Mouse (Mus musculus): Measurements from ENCODE around the gene Pgbd5. TPM values are rescaled to one million over a fixed set of nuclear protein-coding genes. Genes with fewer than 3 reads are reported as not detected.

The Pgbd5 gene
- polyA plus RNA-seq, 1 experiment: 20.0 TPM

- Histone ChIP-seq H3K4me3 (ENCODE audit: control insufficient read depth, low read depth, low read length) (no peak overlapping the region), H3K36me3 (ENCODE audit: control insufficient read depth, insufficient read depth, low read length) (no peaks in the 10 kb centered on the region), H3K27me3 (ENCODE audit: control insufficient read depth, insufficient read depth, low read length) (no peaks in the 10 kb centered on the region), H3K4me1 (ENCODE audit: control insufficient read depth, insufficient read depth, low read length) (peaks cover 4% of the 10 kb centered on the region), H3K27ac (ENCODE audit: control insufficient read depth, insufficient read depth, low read depth, low read length) (no peak overlapping the region)
- TF ChIP-seq CTCF (IDR thresholded peaks at IDR 0.05; ENCODE audit: control insufficient read depth, insufficient read depth, insufficient replicate concordance, low read depth, low read length): no peak
- no peak for TF ChIP-seq POLR2A (IDR thresholded peaks at IDR 0.05; ENCODE audit: control insufficient read depth, low read depth, low read length)
These were observed 40.0 kb downstream of the Pgbd5 start for GRCm38 (mm10) chr8:124399403-124399861.

GRCm38 (mm10) chr8:124398843-124399402 lies 40.5 kb downstream of the Pgbd5 start:
- no peaks in the 10 kb centered on the region for H3K36me3 ChIP-seq (ENCODE audit: control insufficient read depth, insufficient read depth, low read length)

GRCm38 (mm10) chr8:124397321-124398065 lies 42.0 kb downstream of the Pgbd5 start:
- Histone ChIP-seq H3K4me3 (ENCODE audit: control insufficient read depth, low read depth, low read length) (no peak overlapping the region), H3K27ac (ENCODE audit: control insufficient read depth, insufficient read depth, low read depth, low read length) (no peak overlapping the region), H3K27me3 (ENCODE audit: control insufficient read depth, insufficient read depth, low read length) (no peaks in the 10 kb centered on the region), H3K36me3 (ENCODE audit: control insufficient read depth, insufficient read depth, low read length) (no peaks in the 10 kb centered on the region), H3K4me1 (ENCODE audit: control insufficient read depth, insufficient read depth, low read length) (peaks cover 4% of the 10 kb centered on the region)
- TF ChIP-seq POLR2A (IDR thresholded peaks at IDR 0.05; ENCODE audit: control insufficient read depth, low read depth, low read length): no peak
- TF ChIP-seq CTCF (IDR thresholded peaks at IDR 0.05; ENCODE audit: control insufficient read depth, insufficient read depth, insufficient replicate concordance, low read depth, low read length): no peak

More at GRCm38 (mm10) chr8:124398843-124399402, 40.5 kb downstream of the Pgbd5 start:
- Histone ChIP-seq H3K4me1 (ENCODE audit: control insufficient read depth, insufficient read depth, low read length) (peaks cover 4% of the 10 kb centered on the region), H3K27me3 (ENCODE audit: control insufficient read depth, insufficient read depth, low read length) (no peaks in the 10 kb centered on the region), H3K4me3 (ENCODE audit: control insufficient read depth, low read depth, low read length) (no peak overlapping the region), H3K27ac (ENCODE audit: control insufficient read depth, insufficient read depth, low read depth, low read length) (no peak overlapping the region)
- peak; percentile 47; the same call in 1 of the 2 replicates for TF ChIP-seq CTCF (IDR thresholded peaks at IDR 0.05; ENCODE audit: control insufficient read depth, insufficient read depth, insufficient replicate concordance, low read depth, low read length)
- TF ChIP-seq POLR2A (IDR thresholded peaks at IDR 0.05; ENCODE audit: control insufficient read depth, low read depth, low read length): no peak

- no peaks in the 10 kb centered on the region for H3K36me3 ChIP-seq (ENCODE audit: control insufficient read depth, insufficient read depth, low read length)
- H3K27ac ChIP-seq (ENCODE audit: control insufficient read depth, insufficient read depth, low read depth, low read length): no peak overlapping the region
- peaks cover 4% of the 10 kb centered on the region for H3K4me1 ChIP-seq (ENCODE audit: control insufficient read depth, insufficient read depth, low read length)
- no peaks in the 10 kb centered on the region for H3K27me3 ChIP-seq (ENCODE audit: control insufficient read depth, insufficient read depth, low read length)
- TF ChIP-seq POLR2A (IDR thresholded peaks at IDR 0.05; ENCODE audit: control insufficient read depth, low read depth, low read length): no peak
- no peak for TF ChIP-seq CTCF (IDR thresholded peaks at IDR 0.05; ENCODE audit: control insufficient read depth, insufficient read depth, insufficient replicate concordance, low read depth, low read length)
- H3K4me3 ChIP-seq (ENCODE audit: control insufficient read depth, low read depth, low read length): no peak overlapping the region
These were observed 42.9 kb downstream of the Pgbd5 start for GRCm38 (mm10) chr8:124396531-124396930.

- Histone ChIP-seq H3K4me1 (ENCODE audit: control insufficient read depth, insufficient read depth, low read length) (peaks cover 4% of the 10 kb centered on the region), H3K27ac (ENCODE audit: control insufficient read depth, insufficient read depth, low read depth, low read length) (no peak overlapping the region), H3K27me3 (ENCODE audit: control insufficient read depth, insufficient read depth, low read length) (no peaks in the 10 kb centered on the region), H3K4me3 (ENCODE audit: control insufficient read depth, low read depth, low read length) (no peak overlapping the region), H3K36me3 (ENCODE audit: control insufficient read depth, insufficient read depth, low read length) (no peaks in the 10 kb centered on the region)
- no peak for TF ChIP-seq POLR2A (IDR thresholded peaks at IDR 0.05; ENCODE audit: control insufficient read depth, low read depth, low read length)
- TF ChIP-seq CTCF (IDR thresholded peaks at IDR 0.05; ENCODE audit: control insufficient read depth, insufficient read depth, insufficient replicate concordance, low read depth, low read length): no peak
These were observed 44.1 kb downstream of the Pgbd5 start for GRCm38 (mm10) chr8:124395392-124395791.

- no peak for TF ChIP-seq POLR2A (IDR thresholded peaks at IDR 0.05; ENCODE audit: control insufficient read depth, low read depth, low read length)
- H3K27me3 ChIP-seq (ENCODE audit: control insufficient read depth, insufficient read depth, low read length): no peaks in the 10 kb centered on the region
- H3K36me3 ChIP-seq (ENCODE audit: control insufficient read depth, insufficient read depth, low read length): no peaks in the 10 kb centered on the region
- no peak overlapping the region for H3K27ac ChIP-seq (ENCODE audit: control insufficient read depth, insufficient read depth, low read depth, low read length)
- H3K4me3 ChIP-seq (ENCODE audit: control insufficient read depth, low read depth, low read length): no peak overlapping the region
- peaks cover 4% of the 10 kb centered on the region for H3K4me1 ChIP-seq (ENCODE audit: control insufficient read depth, insufficient read depth, low read length)
These were observed 44.5 kb downstream of the Pgbd5 start for GRCm38 (mm10) chr8:124394951-124395350.

- no peak overlapping the region for H3K4me3 ChIP-seq (ENCODE audit: control insufficient read depth, low read depth, low read length)
- no peaks in the 10 kb centered on the region for H3K36me3 ChIP-seq (ENCODE audit: control insufficient read depth, insufficient read depth, low read length)
- H3K27ac ChIP-seq (ENCODE audit: control insufficient read depth, insufficient read depth, low read depth, low read length): no peak overlapping the region
- TF ChIP-seq CTCF (IDR thresholded peaks at IDR 0.05; ENCODE audit: control insufficient read depth, insufficient read depth, insufficient replicate concordance, low read depth, low read length) (peak; percentile 66; the same call in 1 of the 2 replicates), POLR2A (IDR thresholded peaks at IDR 0.05; ENCODE audit: control insufficient read depth, low read depth, low read length) (no peak)
- no peaks in the 10 kb centered on the region for H3K27me3 ChIP-seq (ENCODE audit: control insufficient read depth, insufficient read depth, low read length)
- H3K4me1 ChIP-seq (ENCODE audit: control insufficient read depth, insufficient read depth, low read length): peaks cover 4% of the 10 kb centered on the region
These were observed 45.5 kb downstream of the Pgbd5 start for GRCm38 (mm10) chr8:124393927-124394326.
